Mouse (Mus musculus) granulocyte monocyte progenitor cell, adult 5-6 weeks (primary cell): Measurements from ENCODE around the gene Dip2b. TPM values are rescaled to one million over a fixed set of nuclear protein-coding genes. Genes with fewer than 3 reads are reported as not detected.

Source experiments
- ATAC-seq: replicated peaks from 2 replicates; pipeline ENCODE4 v1.8.0; 2016; ENCODE audit warnings: mild to moderate bottlenecking, moderate TSS enrichment, inconsistent platforms; ENCODE audit not compliant: poor library complexity, severe bottlenecking
- total RNA-seq, 2 experiments: library from RNA; stranded (forward) in 1 of 2; stranded (reverse) in 1 of 2; fragments of 200-712, 200-1000 nt in 1 of 2; fragments of >200 nt in 1 of 2; fragmentation: Nextera tagmentation in 1 of 2; gene quantifications; 2 replicates each; pipeline ENCODE4 v1.2.3; 2014 to 2017

The Dip2b gene
- total RNA-seq, 2 experiments from 2014 or later: 11.0 to 13.3 TPM

DNA sequence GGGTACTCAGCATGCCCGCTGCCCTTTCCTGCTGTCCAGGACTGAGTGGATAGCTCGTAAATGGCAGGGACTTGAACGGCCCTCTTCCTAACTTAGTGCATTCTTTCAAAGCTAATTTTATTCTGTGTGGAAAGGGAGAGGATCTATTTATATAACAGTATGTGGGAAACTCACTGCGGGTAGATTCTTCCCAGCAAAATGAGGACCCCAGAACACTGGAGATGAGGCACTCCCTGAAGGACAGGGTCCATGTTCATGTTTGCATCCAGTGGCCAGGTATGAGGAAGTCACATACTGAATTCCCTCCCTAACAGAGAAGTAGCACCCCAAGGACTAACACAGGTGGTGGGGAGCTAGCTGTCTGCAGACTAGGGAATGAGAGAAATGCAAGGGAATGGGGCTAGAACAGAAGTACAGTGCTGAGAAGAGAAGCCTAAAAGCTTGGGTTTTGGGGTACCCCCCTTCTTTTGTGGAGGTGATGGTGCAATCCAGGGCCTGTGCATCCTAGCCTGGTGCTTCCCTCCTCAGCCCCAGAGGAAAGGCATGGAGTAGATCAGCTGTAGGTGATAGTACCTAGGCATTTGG is 164.1 kb downstream of the Dip2b start:
- ATAC-seq: no peak

DNA sequence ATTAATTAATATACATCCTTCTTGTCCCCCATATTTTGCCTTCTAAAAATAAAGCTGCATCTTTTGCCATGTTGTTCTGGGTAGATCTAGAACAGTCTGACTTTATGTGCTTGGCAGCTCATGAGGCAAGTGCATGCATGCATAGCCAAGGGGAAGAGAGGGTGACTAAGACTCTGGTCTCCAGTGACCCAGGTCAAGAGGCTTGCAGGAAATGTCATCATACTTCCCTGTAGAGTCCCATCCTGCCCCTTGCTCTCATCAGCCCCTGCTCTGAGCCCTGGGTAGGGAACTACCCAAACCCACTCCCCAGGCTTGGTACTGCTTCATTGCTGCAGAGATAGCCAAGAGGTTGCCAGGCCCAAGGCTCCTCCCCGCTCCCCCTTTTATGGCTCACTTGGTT is 166.1 kb downstream of the Dip2b start:
- peak; percentile 87 for ATAC-seq

- no peak for ATAC-seq
Measured at GRCm38 (mm10) chr15:100210013-100210412, 171.5 kb downstream of the Dip2b start.

DNA sequence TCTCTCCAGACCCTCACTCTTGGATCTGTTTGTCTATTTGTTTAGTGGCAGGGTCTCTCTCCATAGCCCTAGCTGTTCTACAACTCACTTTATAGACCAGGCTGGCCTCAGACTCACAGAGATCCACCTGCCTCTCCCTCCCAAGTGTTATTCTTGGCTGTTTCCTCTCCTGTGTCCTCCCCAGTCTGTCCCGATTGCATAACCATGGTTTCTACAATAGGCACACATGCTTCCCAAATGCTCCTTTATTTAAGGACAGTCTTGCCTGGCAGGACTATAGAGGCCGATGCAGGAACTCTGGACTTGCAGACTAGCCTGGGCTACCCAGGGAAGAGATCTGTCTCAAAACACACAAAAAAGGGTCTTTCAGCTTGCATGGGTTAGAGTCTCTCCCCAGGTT is 174.9 kb downstream of the Dip2b start:
- ATAC-seq: no peak

GRCm38 (mm10) chr15:100215092-100215491 is 176.6 kb downstream of the Dip2b start:
- ATAC-seq: peak; percentile 83

DNA sequence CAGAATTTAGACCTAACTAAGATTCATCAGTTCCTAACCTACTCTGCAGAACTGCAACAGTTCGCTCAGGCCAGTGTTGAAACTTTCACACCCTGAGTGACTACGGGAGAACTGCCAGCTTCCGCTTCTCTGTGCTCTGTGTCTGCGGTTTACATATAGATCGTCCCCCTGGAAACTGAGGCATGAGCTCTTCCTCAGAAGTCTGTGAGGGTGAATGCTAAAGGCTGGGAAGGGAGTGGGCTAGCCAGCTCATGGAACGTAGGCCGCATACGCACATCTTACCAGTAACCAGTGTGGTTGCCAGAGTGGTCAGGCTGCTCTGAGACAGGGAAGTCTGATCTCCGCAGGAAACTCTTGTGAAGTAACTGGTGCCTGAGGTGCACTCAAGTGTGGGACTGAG is 177.7 kb downstream of the Dip2b start:
- peak; percentile 76 for ATAC-seq

GRCm38 (mm10) chr15:100218018-100218417 is 179.6 kb downstream of the Dip2b start:
- no peak for ATAC-seq

GRCm38 (mm10) chr15:100219396-100219795 is 180.9 kb downstream of the Dip2b start:
- ATAC-seq: no peak

GRCm38 (mm10) chr15:100220916-100221315 is 182.5 kb downstream of the Dip2b start:
- no peak for ATAC-seq

DNA sequence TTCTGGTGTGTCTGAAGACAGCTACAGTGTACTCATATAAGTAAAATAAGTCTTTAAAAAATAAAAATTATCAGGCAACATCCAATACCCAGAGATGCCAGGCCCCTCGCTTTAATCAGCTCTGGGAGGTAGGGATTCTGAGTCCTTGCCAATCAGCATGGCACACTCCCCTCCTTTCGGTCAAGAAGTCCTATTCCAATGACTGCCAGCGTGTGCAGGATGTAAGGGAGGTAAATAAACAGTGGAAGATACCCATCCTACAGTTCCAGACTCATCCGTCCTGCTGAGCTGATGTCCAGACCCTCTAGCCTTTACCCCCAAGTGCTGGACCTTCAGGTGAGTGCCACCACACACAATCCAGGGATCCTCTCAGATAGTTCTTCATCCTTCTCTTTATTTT is 186.9 kb downstream of the Dip2b start:
- ATAC-seq: no peak

GRCm38 (mm10) chr15:100225891-100226290 is 187.4 kb downstream of the Dip2b start:
- ATAC-seq: no peak

DNA sequence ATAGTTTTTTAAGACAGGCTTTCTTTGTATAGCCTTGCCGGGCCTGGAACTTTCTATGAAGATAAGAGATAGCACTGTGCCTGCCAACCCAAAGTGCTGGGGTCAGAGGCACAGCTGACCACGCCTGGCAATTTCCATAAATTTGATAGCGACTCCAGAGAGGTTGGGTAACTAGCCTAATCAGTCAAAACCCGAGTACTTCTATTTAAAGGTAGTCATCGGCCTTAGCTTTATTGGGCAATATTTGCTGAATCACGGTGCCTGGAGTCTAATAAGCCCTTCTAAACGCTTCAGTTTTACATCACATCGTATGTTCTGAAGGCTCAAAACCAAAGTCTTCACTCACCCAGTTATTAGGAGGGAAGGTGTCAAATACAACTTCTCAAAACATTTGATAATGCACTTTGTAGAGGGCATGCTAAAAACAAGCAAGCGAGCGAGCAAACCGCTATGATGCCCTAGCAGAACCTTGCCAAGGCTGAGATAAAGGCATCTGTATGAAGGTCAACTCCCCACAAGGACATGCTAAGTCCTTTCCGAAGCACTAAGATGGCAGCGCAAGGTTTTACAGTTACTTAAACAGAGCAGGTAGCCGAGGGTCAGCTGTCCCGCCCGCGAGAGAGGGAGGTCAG is 188.7 kb downstream of the Dip2b start:
- peak; percentile 52 for ATAC-seq

DNA sequence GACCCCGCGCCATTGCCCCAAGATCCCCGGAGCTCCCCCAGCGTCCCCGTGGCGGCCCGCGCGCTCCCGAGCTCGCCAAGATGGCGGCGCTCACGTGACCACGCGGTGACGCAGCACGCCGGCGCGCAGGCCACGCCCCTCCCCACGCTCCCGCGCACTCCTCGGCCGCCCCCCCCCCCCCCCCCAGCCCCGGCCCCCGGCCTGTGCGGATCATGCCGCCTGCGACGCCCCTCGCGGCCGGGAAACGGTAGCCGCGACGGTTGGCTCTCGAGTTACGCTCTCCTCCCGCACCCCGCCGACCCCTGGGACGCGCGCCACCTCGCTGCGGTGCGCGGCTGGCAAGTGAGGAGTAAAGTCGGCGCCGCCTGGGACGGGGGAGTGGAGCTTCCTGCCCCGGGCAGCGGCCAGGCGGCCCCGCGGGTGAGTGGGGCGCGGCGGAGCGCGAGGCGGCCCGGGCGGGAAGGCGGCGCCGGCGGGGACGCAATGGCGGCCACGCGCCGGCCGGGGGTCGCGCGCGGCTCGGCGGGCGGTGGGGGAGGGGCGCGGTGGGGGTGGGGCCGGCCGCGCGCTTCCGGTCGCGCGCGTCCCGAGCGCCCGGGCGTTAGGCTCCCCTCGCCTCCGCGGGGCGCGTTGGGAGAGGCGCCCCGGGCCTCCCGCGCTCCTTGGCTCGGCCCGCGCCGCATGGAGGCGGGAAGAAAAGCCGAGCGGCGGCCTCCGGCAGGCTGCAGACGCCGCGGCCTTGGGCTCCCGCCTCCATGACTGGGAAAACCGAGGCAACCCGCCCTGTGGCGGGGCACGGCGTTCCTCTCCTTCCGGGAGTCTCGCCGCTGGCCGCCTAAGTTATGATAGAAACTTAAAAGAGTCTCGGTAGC is 189.4 kb downstream of the Dip2b start, which contains the start of gene Atf1:
TSS of gene Atf1 (plus strand) at position 157 of the 872 bp plus-strand sequence.
- peak; percentile 69 for ATAC-seq

DNA sequence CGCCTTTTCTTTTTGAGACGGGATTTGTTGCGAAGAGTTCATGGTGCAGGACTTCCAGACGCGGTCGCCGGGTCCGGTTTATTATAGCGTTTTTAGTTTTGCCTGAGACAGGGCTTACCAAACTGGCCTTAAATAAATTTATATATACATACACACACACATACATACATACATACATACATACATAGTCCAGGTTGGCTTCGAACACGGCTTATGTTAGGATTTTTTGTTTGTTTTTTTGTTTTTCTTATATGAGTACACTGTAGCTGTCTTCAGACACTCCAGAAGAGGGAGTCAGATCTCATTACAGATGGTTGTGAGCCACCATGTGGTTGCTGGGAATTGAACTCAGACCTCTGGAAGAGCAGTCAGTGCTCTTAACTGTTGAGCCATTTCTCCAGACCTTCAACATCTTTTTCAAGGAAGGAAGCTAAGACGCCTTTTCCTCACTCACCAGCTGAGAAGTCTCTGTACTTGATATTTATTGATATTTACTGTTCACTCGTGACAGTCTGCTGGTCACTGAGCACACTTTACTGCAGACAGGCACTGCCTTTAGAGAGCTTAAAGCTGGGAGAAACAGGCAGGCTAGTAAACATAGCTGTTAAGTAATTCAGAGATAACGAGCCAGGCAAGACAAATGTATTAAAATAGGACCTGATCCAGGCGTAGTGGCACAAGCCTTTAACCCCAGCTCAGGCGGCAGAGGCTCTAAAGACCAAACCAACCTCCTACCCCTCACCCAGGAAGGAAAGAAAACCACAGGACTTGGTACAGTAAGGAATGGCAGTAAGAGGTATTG is 190.3 kb downstream of the Dip2b start:
- ATAC-seq: no peak

- no peak for ATAC-seq
Measured at GRCm38 (mm10) chr15:100230655-100231054, 192.2 kb downstream of the Dip2b start.

DNA sequence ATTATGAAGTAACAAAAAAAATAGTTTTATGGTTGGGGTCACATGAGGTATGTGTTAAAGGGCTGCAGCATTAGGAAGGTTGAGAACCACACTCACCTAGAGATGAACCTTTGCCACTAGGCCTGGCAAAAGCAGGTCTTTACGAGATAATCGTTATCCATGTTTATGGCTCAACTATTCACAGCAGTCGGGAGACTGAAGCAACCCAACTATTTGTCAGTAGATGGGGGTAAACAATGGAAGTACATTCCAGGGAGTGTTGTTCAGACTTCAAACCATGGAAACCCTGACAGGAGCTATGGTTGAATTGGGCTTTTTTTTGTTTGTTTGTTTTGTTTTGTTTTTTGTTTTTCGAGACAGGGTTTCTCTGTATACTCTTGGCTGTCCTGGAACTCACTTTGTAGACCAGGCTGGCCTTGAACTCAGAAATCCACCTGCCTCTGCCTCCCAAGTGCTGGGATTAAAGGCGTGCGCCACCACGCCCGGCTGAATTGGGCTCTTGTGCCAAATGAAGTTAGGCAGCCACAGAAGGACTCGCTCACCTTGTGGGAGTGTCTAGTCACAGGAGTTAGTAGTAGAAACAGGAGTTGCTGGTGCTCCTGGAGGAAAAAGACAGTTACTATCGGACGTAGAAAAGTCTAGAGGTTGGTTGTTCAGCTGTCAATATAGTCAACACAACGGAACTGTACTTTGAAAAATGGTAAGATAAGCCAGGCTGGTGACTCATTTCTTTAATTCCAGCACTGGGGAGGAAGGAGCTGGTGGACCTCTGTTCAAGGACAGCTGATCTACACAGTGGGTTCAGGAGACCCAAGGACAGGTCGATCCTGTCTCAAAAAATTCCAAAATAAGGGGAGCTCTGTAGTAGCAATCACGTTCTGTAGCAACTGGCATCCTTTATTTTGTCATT is 193.4 kb downstream of the Dip2b start:
- no peak for ATAC-seq

DNA sequence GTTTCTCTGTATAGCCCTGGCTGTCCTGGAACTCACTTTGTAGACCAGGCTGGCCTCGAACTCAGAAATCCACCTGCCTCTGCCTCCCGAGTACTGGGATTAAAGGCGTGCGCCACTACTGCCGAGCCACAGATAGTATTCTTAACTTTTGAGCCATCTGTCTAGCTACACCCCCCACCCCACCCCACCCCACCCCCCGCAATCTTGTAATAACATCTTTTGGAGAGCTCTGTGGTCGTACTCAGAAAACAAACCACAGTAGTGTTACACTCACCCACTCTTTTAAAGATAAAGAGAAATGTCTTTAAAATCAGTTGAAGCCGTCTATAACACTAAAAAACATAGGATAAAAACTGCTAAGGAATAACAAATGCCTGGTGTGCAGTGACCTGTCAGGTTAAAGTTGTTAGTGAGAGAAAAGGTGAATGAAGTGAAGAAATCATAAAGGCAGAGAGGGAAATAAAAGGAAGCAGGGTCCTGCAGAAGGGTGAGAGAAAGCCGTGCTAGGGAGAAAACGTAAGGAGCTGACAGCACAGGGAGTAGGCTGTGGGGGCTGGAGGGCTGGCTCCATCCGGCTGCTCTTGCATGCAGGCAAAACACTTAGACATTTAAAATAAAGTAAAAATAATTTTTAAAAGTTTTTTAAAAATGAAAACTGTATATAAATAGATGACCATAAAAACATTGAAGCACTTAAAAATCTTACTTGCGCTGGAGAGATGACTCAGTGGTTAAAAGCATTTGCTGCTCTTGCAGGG is 196.9 kb downstream of the Dip2b start:
- ATAC-seq: no peak

- no peak for ATAC-seq
Measured at GRCm38 (mm10) chr15:100236952-100237351, 198.5 kb downstream of the Dip2b start.

DNA sequence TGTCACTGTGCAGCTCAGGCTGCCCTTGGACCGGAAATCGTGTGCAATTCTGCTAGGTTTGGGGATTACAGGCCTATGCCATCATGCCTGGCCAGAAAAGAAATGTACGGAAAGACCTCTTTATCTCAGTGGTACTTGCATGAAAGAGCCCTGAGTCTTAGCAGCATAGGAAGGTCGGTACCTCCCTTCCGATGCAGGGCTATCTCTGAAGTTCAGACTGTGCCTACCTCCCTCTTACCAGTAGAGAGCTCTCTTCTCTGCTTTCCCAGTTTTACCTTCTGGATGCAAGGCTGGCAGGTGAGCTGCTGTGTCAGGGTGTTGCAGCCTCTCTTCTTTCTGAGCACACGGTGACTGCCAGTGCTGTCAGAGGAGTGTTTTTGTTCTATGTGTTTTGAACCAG is 203.3 kb downstream of the Dip2b start:
- ATAC-seq: no peak
